Mouse (Mus musculus) kidney, adult 11 months (tissue): ENCODE measurements around the gene Traf1.

Source experiments
- DNase-seq: peaks from one replicate; pipeline ENCODE4 v3.0.0; 2022

Traf1 gene

GRCm38 (mm10) chr2:34899682-34900081, 61.9 kb downstream of the Traf1 start:
- DNase-seq, result no peak

GRCm38 (mm10) chr2:34897820-34898219, 63.8 kb downstream of the Traf1 start:
- DNase-seq, result peak; percentile 47

GRCm38 (mm10) chr2:34896821-34897460, 64.6 kb downstream of the Traf1 start:
- no peak for DNase-seq

- no peak for DNase-seq
Measured at GRCm38 (mm10) chr2:34895503-34896113, 66.0 kb downstream of the Traf1 start.

GRCm38 (mm10) chr2:34893950-34894349, 67.6 kb downstream of the Traf1 start:
- DNase-seq, result no peak
